Mouse (Mus musculus) thymus, postnatal 14 days (tissue): ENCODE results near the gene Gm6899.
A peak's percentile ranks its signal among the peaks of the same experiment; 100 is the strongest.

ENCODE experiments used
- DNase-seq: peaks from one replicate; pipeline ENCODE4 v3.0.0; 2021

The Gm6899 gene

GRCm38 (mm10) chr11:26593061-26594059, at the start of gene Gm6899, which contains the start of gene Vrk2:
TSS of gene Gm6899 (plus strand) at chr11:26593241.
TSS of gene Vrk2 (minus strand) at chr11:26593999.
- DNase-seq: peak; percentile 81

DNA sequence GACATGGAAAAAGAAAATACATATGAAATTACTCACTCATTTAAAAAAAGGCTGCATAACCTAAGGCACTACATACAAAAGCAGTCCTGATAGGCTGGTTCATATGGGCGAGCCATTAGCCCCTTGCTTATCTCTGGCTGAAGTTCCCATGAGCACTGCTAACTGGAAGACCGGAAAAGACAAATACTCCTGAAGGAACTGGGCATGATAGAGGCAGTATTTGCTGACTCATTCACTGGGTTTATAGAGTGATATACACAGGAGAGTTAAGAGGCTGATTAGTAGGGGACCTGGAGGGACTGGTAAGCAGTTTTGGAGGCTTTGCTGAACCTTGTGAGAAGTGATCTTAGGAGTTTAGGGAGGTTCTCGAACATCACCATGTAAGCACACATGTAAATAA, 41.5 kb upstream of the Gm6899 start:
- no peak for DNase-seq

- DNase-seq: no peak
Observed at GRCm38 (mm10) chr11:26585409-26586366, 7.4 kb upstream of the Gm6899 start.

DNA sequence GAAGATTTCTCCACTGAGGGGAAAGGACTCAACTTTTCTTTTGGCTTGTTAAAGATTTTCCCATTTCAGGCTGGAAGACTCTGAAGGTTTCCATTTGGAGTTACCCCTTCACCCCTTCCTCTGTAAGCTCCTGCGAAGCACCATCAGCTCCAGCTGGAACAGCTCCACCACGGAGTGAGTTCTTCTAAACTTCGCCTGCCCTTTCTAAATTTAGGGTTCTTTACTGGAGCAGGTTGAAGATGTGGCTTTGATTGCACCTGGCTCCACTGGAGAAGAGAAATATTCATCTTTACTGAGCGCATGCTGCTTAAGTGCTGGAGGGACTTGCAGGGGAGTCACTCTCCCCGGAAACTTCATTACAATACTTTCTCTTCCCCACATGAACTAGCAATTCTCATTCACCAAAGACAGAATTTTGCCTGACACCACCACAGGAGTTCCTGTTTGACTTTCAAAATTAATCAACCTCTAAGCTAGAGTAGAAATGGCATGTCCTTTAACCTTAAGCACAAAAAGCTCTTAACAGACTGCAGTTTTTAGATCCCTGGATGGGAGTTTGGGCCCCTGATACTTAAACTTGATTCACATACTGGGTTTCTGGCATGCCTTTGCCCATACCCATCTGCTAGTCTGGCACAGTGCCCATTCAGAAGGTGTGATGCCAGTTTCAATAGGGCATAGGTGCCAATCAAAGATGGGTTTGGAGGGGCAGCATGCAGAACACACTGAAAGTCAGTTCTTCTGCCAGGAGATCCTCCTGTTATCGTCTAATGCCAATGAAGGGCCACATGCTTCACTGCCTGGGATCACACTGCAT, 6.5 kb upstream of the Gm6899 start:
- DNase-seq: no peak

GRCm38 (mm10) chr11:26587184-26587524, 5.9 kb upstream of the Gm6899 start:
- no peak for DNase-seq

GRCm38 (mm10) chr11:26592395-26593053, 517 bp upstream of the Gm6899 start:
- DNase-seq: peak; percentile 13

- no peak for DNase-seq
Observed at GRCm38 (mm10) chr11:26594487-26594886, 1.4 kb downstream of the Gm6899 start.

DNA sequence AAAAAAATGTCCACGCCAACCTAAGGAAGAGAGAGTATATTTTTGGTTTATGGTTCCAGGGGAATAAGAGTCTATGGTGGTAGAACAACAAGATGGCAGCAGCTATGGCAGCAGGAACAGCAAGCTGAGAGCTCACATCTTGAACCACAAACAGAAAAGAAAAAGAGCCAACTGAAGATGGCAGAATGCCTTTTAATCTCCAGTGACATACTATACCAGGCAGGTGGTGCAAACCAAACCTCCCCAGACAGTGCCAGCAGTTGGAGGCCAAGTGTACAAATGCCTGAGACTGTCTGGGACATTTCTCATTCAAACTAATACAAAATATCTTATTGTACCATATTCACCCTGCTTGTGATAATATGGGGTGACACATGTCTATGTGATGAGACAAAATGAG, 3.1 kb downstream of the Gm6899 start:
- DNase-seq: no peak

DNA sequence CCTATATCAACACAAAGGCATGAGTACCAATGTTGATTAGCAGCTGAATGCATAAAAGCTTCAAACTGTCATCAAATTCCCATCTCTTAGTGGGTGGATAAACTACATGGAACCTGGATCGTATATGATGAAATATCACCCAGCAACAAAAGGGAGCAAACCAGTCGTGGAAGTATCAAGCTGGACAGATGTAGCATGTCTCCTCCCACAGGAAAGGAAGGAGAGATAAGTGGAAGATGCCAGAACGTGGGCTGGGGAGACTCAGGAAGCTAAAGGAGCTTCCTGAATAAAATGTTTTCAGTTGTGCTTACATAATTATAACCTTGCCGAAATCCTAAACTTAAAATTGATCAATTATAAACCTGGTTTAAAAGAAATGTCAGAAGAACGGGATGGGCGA, 4.1 kb downstream of the Gm6899 start:
- DNase-seq: no peak

- DNase-seq: no peak
Observed at GRCm38 (mm10) chr11:26597761-26598160, 4.7 kb downstream of the Gm6899 start.

DNA sequence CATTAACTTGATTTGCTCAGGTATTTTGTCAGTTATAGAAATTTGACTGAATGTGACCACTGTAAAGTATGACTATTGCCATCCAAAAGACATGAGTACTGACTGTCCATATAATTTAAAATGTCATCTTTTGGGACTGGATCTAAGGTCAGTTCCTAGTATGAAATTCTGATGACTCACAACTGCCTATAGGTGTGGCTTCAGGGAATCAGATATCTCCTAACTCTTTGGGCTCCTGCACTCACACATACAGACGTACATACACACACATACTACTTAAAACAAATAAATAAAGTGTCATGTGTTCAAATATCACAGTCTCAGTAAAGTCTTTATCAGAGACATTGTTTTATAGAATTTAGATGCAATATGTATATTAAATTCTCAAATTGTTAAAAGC, 5.8 kb downstream of the Gm6899 start:
- DNase-seq: no peak

- no peak for DNase-seq
Observed at GRCm38 (mm10) chr11:26600692-26601091, 7.7 kb downstream of the Gm6899 start.

GRCm38 (mm10) chr11:26601571-26602175, 8.6 kb downstream of the Gm6899 start:
- no peak for DNase-seq

- DNase-seq: no peak
Observed at GRCm38 (mm10) chr11:26604061-26604655, 11.1 kb downstream of the Gm6899 start.

- no peak for DNase-seq
Observed at GRCm38 (mm10) chr11:26608795-26609194, 15.8 kb downstream of the Gm6899 start.

DNA sequence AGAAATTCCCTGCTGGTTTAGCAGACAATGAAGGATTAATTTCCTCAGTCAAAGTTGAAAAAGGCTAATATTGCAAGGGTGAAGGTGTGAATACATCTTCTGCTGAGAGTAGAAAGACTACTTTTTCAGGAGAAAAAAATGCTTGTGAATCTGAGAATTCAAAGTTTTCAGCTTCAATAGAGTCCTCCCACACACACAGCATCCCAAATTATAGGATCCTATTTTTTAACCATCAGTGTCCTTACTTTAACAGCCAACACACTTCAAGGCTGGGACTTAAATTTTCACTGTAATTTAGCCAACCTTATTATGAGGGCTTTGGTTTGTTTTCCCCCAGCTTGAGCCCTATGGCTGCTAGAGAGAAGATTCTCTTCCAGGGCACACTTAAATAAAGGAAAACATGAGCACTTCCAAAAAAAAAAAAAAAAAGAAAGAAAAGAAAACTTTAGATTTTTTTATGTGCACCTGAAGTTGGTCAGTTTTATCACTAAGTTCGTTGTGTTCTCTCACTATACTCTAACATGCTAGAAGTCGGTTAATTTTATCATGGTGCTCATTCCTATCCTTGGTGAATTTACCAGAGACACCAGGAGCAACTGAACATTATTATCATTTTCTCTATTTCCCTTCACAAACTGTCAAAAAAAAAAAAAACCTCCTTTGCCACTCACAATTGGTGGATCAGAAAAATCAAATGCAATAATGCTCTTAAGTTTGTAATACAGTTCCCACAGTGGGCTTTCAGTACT, 25.6 kb downstream of the Gm6899 start:
- DNase-seq: no peak

- DNase-seq: no peak
Observed at GRCm38 (mm10) chr11:26622727-26623126, 29.7 kb downstream of the Gm6899 start.

- no peak for DNase-seq
Observed at GRCm38 (mm10) chr11:26636239-26636638, 43.2 kb downstream of the Gm6899 start.

GRCm38 (mm10) chr11:26640314-26640785, 47.3 kb downstream of the Gm6899 start:
- DNase-seq: peak; percentile 7

DNA sequence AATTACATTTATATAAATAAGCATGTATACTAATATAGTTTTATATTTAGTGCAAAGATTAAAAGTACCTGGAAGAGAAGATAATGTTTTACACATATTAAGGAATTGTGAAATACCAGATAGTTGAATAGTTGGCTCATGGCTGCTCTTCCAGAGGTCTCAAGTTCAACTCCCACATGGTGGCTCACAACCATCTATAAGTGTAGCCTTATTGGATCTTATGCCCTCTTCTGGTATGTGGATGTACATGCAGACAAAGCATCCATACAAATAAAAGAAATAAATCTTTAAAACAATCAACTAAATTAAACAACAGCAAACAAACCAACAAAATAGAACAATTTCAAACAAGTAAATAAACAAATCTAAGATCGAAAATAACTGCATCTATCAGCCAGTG, 49.1 kb downstream of the Gm6899 start:
- no peak for DNase-seq
